Mouse (Mus musculus): ENCODE measurements at regions not wholly inside any gene's neighbourhood (a gene's known extent, or its start where the extent isn't known, plus 50 kb on each side); places are given as distances from the start of the nearest gene placed in this dataset.

GRCm38 (mm10) chr3:81820304-81820703, 112.1 kb upstream of the Ctso start:
- TF ChIP-seq CTCF (IDR thresholded peaks at IDR 0.05; ENCODE audit: borderline replicate concordance, insufficient read depth, low read depth, low read length), result no peak
- TF ChIP-seq POLR2A (IDR thresholded peaks at IDR 0.05; ENCODE audit: borderline replicate concordance, insufficient read depth, low read length), result no peak
